Comparison of ENCODE assay signal across 17 mouse cellular contexts in the genomic region with DNA sequence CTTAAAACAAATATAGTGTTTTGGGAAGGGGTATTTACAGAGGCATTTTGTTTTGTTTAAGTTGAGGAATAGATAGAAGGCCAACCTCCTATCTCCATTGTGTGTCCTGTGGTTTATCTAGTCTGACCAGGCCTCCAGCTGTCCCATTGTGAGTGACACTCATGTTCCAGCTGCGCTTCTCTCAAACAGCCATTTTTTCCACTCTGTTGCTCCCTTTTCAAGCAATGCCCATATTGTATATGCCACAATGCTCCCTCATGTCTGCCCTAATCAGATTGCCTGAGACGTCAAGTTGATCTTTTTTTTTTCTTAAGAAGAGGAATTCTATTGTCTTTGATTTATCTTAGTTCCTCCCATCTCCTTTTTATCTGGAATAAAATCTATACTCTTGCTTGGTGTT.
"Had no signal": no experiment of that assay in that cellular context is flagged by ENCODE, and none has a peak within 500 bp of the region (broad histone marks: within the 10 kb centered on the region; RNA-seq: fewer than 3 reads in every experiment).

No protein-coding gene starts in this region.

- H3K4me3 ChIP-seq: kidney, embryonic 15.5 days; left cerebral cortex, adult 2 months; liver, embryonic 13.5 days; midbrain, embryonic 12.5 days; myocyte; neural tube, embryonic 12.5 days; neural tube, embryonic 15.5 days had no signal

- ATAC-seq: intestine, postnatal 0 days; midbrain, embryonic 16.5 days had no signal

- H3K27ac ChIP-seq: kidney, embryonic 15.5 days; left cerebral cortex, adult 2 months; liver, embryonic 13.5 days; midbrain, embryonic 12.5 days; neural tube, embryonic 12.5 days; neural tube, embryonic 15.5 days had no signal

- H3K9ac ChIP-seq: kidney, embryonic 15.5 days; liver, embryonic 13.5 days; midbrain, embryonic 12.5 days; neural tube, embryonic 12.5 days; neural tube, embryonic 15.5 days had no signal

- H3K4me1 ChIP-seq: kidney, embryonic 15.5 days; liver, embryonic 13.5 days; neural tube, embryonic 12.5 days; neural tube, embryonic 15.5 days had no signal

- DNase-seq: kidney, adult 8-10 months; kidney, postnatal 10 days; kidney, postnatal 36 days; layer of hippocampus, postnatal 36 days; liver, embryonic 13.5 days; lung, adult 2 months; lung, postnatal 14 days; lung, postnatal 4 days; thymus, postnatal 25 days had no signal

- H3K27me3 ChIP-seq: kidney, embryonic 15.5 days; liver, embryonic 13.5 days; neural tube, embryonic 12.5 days; neural tube, embryonic 15.5 days had no signal

- H3K4me2 ChIP-seq: kidney, embryonic 15.5 days; liver, embryonic 13.5 days; midbrain, embryonic 12.5 days; neural tube, embryonic 12.5 days; neural tube, embryonic 15.5 days had no signal

- H3K9me3 ChIP-seq: kidney, embryonic 15.5 days; liver, embryonic 13.5 days; midbrain, embryonic 12.5 days; neural tube, embryonic 12.5 days; neural tube, embryonic 15.5 days had no signal
